Mouse (Mus musculus) ES-Bruce4 (cell line): Measurements from ENCODE around the gene Mrpl41. TPM values are rescaled to one million over a fixed set of nuclear protein-coding genes. Genes with fewer than 3 reads are reported as not detected.
A peak's percentile ranks its signal among the peaks of the same experiment; 100 is the strongest.

Experiments
- H3K27ac ChIP-seq: 2 replicates; pipeline ENCODE4 v1.5.1; 2012; ENCODE audit warnings: low read length, inconsistent platforms; ENCODE audit not compliant: insufficient read depth
- H3K27me3 ChIP-seq: 2 replicates; pipeline ENCODE4 v1.6.1; 2012; ENCODE audit warnings: mild to moderate bottlenecking, low read length, inconsistent platforms; ENCODE audit not compliant: control insufficient read depth, poor library complexity, insufficient read depth, severe bottlenecking
- H3K36me3 ChIP-seq: 2 replicates; pipeline ENCODE4 v1.6.1; 2012; ENCODE audit warnings: inconsistent platforms, mild to moderate bottlenecking, low read length, moderate library complexity; ENCODE audit not compliant: control insufficient read depth, poor library complexity, insufficient read depth, severe bottlenecking
- H3K4me1 ChIP-seq: one replicate; pipeline ENCODE4 v1.8.1; 2011; ENCODE audit warnings: low read length; ENCODE audit not compliant: control insufficient read depth, insufficient read depth
- H3K4me3 ChIP-seq: 2 replicates; pipeline ENCODE4 v1.5.1; 2011; ENCODE audit warnings: low read depth, mild to moderate bottlenecking, low read length
- H3K9ac ChIP-seq: 2 replicates; pipeline ENCODE4 v1.6.1; 2012; ENCODE audit warnings: low read depth, mild to moderate bottlenecking, inconsistent platforms; ENCODE audit not compliant: poor library complexity, severe bottlenecking
- H3K9me3 ChIP-seq: replicated peaks from 2 replicates; pipeline ENCODE4 v1.6.1; 2012; ENCODE audit warnings: mild to moderate bottlenecking, low read length, inconsistent platforms; ENCODE audit not compliant: control insufficient read depth, poor library complexity, insufficient read depth, severe bottlenecking
- CTCF ChIP-seq: IDR thresholded peaks from one replicate; pipeline ENCODE4 v1.8.1; 2011; ENCODE audit warnings: low read depth, low read length
- EP300 ChIP-seq: IDR thresholded peaks from 2 replicates; pipeline ENCODE4 v1.6.1; 2011; ENCODE audit warnings: low read depth, low read length; ENCODE audit not compliant: insufficient read depth
- POLR2A ChIP-seq: IDR thresholded peaks from one replicate; pipeline ENCODE4 v1.8.1; 2011; ENCODE audit warnings: low read length; ENCODE audit not compliant: insufficient read depth
- polyA plus RNA-seq: library from polyadenylated mRNA; stranded (reverse); fragments of >200 nt; gene quantifications from 2 replicates; pipeline ENCODE4 v1.2.4, GENCODE M21; 2011; ENCODE audit warnings: low read depth; ENCODE audit not compliant: missing spikeins, insufficient read depth, insufficient read length

Gene Mrpl41
- polyA plus RNA-seq, result 33.7 and 37.4 TPM in 2 replicates

DNA sequence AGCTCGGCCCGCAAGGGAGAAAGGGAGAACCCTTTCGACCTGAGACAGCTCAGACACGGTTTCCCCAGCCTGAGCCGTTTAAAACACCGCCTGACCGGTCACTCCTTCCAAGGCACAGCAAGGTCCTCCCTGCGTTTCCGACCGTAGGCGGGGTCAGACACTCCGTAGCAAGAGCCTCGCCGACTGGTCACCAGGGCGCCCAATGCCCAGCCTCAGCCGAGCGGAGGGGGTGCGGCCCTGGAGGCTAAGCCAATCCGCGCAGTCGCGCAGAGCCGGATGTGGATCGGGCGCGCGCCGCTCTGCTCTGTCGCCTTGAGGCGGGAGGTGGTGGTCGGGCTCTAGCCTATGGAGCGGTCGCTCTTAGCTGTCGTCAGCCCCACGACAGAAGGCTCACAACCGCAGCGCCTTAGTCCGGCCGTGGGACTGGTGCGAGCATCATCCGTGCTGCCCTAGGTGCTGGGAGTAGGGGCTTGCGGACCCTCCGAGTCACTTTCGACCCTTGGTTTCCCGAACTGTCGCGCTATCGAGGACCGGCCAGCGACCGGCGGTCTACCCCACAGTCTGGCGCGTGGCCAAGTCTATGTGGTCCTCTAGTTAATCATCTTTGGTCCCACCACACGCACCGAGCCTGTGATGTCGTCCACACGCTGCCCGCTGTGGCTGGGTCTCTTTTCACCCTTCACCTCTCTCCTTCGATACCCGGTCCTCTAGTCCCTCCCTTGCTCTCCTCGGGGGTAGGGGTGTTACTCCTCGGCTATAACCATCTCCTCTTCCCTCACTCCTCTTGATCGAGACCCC, at the start of gene Mrpl41:
TSS of gene Mrpl41 (minus strand) at position 193 of the 798 bp plus-strand sequence.
- H3K4me3 ChIP-seq, result peak within 1 kb of the TSS; percentile 84
- TF ChIP-seq CTCF (no peak), POLR2A (no peak), EP300 (no peak)
- H3K9me3 ChIP-seq, result no peaks in the 10 kb centered on the region
- H3K27ac ChIP-seq, result no peak within 1 kb of the TSS
- no peaks in the 10 kb centered on the region for H3K4me1 ChIP-seq
- H3K36me3 ChIP-seq, result peaks cover 7% of the 10 kb centered on the region
- H3K9ac ChIP-seq, result peak within 1 kb of the TSS; percentile 59
- H3K27me3 ChIP-seq, result no peaks in the 10 kb centered on the region

DNA sequence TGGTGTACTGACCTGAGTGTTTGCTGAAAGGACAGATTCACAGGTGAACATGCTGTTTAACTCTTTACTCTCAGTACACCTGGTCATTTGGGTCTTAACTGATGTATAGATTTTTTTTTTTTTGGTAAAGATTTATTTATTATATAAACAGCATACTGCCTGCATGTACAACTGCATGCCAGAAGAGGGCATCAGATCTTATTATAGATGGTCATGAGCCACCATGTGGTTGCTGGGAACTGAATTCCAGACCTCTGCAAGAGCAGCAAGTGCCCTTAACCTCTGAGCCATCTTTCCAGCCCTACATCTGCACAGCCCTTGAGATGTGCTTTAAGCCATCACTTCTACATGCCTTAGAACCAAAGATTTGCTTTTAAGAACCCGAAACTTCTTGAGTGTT, 47.8 kb upstream of the Mrpl41 start:
- H3K27me3 ChIP-seq, result no peaks in the 10 kb centered on the region
- TF ChIP-seq CTCF (no peak), EP300 (no peak), POLR2A (no peak)
- H3K4me3 ChIP-seq, result no peak overlapping the region
- H3K9me3 ChIP-seq, result no peaks in the 10 kb centered on the region
- no peaks in the 10 kb centered on the region for H3K36me3 ChIP-seq
- no peaks in the 10 kb centered on the region for H3K4me1 ChIP-seq
- H3K9ac ChIP-seq, result no peak overlapping the region
- no peak overlapping the region for H3K27ac ChIP-seq

DNA sequence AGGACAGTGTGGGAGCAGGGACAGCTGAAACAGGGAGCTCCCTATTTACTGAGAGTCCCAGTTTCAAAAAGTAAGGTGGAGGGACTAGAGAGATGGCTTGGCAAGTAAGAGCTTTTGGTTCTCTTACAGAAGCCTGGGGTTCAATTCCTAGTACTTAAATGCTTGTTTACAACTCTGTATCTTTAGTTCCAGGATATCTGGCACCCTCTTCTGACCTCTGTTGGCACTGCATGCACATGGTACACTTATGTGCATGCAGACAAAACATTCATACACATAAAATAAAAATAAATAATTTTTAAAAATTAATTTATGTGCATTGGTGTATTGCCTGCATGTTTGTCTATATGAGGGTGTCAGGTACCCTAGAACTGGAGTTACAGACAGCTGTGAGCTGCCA, 33.4 kb upstream of the Mrpl41 start:
- Histone ChIP-seq H3K36me3 (no peaks in the 10 kb centered on the region), H3K9ac (no peak overlapping the region), H3K9me3 (no peaks in the 10 kb centered on the region), H3K4me3 (no peak overlapping the region), H3K27me3 (no peaks in the 10 kb centered on the region), H3K4me1 (no peaks in the 10 kb centered on the region), H3K27ac (no peak overlapping the region)
- no peak for TF ChIP-seq CTCF
- TF ChIP-seq POLR2A, result no peak
- no peak for TF ChIP-seq EP300

DNA sequence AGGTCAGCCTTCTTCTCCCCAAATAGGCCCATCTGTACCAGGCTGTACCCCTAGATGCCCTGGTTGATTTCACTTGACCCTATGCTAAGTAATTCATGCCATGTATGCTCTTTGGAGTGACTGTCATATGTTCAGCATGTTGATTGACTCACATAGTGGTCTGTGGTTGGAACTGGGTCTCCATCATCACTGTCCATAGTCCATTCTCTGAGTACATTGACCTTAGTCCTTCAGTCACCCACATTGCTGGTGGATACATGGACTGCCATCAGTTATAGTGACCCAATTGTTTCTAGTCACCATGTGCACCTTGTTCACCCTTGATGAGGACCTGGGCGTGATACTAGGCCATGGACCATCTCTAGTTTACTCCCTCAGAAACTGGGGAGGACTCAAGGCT, 31.9 kb upstream of the Mrpl41 start:
- Histone ChIP-seq H3K4me3 (no peak overlapping the region), H3K36me3 (no peaks in the 10 kb centered on the region), H3K27ac (no peak overlapping the region), H3K9ac (no peak overlapping the region), H3K9me3 (no peaks in the 10 kb centered on the region), H3K4me1 (no peaks in the 10 kb centered on the region), H3K27me3 (no peaks in the 10 kb centered on the region)
- TF ChIP-seq EP300 (no peak), POLR2A (no peak), CTCF (no peak)

DNA sequence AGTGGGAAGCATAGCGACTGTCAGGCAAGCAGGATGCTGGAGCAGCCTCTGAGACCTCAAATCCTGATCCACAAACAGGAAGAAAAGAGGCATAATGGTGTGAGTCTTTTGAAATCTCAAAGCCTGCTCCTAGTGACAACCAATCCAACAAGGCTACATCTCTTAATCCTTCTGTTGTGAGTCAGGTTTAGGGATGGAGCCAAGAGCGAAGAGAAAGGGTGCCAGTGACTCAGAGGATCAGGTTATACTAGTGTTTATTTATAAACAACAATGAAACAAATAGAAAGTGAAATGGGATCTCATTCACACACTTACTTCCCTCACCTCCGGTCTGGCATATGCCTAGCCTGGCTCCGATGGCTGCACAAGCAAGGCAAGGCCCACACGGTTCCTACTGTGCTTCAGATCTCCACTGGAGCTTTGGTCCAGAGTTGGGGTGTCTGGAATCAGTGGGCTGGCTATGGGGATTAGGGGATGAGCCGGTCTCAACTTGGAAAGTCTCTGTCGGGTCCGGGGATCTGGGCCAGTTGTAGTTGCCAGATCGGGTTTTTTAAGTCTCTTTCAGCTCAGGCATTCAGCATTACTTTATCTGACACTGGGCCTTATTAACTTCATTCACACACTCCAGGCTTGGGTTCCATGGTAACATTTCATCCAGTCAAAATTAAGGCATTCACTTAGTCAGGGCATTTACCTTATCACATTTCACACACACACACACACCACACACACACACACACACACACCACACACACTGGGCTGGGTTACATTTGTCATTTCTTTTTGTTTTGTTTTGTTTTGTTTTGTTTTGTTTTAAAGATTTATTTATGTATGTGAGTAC, 29.3 kb upstream of the Mrpl41 start:
- TF ChIP-seq EP300 (no peak), POLR2A (no peak), CTCF (no peak)

More for the DNA sequence above, 29.3 kb upstream of the Mrpl41 start:
- H3K27me3 ChIP-seq, result no peaks in the 10 kb centered on the region
- H3K4me1 ChIP-seq, result no peaks in the 10 kb centered on the region
- H3K36me3 ChIP-seq, result no peaks in the 10 kb centered on the region
- no peak overlapping the region for H3K27ac ChIP-seq
- no peak overlapping the region for H3K4me3 ChIP-seq
- H3K9ac ChIP-seq, result no peak overlapping the region
- H3K9me3 ChIP-seq, result no peaks in the 10 kb centered on the region
